Mouse (Mus musculus) megakaryocyte, embryonic 14.5 days (primary cell): ENCODE data around the gene Bcdin3d. TPM values are rescaled to one million over a fixed set of nuclear protein-coding genes. Genes with fewer than 3 reads are reported as not detected.

Source experiments
- H3K27me3 ChIP-seq: replicated peaks from 2 replicates; pipeline ENCODE3; 2012; ENCODE audit warnings: inconsistent platforms
- H3K36me3 ChIP-seq: replicated peaks from 2 replicates; pipeline ENCODE3; 2012; ENCODE audit warnings: low read length, inconsistent platforms, mixed read lengths
- H3K4me1 ChIP-seq: 2 replicates; pipeline ENCODE4 v1.6.1; 2012; ENCODE audit warnings: inconsistent platforms
- H3K4me3 ChIP-seq: replicated peaks from 2 replicates; pipeline ENCODE3; 2012; ENCODE audit warnings: moderate library complexity, mild to moderate bottlenecking, inconsistent platforms
- H3K9me3 ChIP-seq: 2 replicates; pipeline ENCODE4 v1.6.1; 2012; ENCODE audit warnings: inconsistent platforms
- FLI1 ChIP-seq: IDR thresholded peaks from 2 replicates; pipeline ENCODE4 v1.6.1; 2012; ENCODE audit warnings: low read length, inconsistent platforms, mixed read lengths
- GATA1 ChIP-seq: IDR thresholded peaks from 3 replicates; pipeline ENCODE4 v1.6.1; 2012; ENCODE audit warnings: mixed read lengths, low read length, inconsistent platforms, borderline replicate concordance
- polyA plus RNA-seq: library from polyadenylated mRNA; stranded (reverse); fragments of >175 nt; gene quantifications from 2 replicates; pipeline ENCODE4 v1.2.3, GENCODE M21; 2012; ENCODE audit warnings: low replicate concordance; ENCODE audit not compliant: insufficient read depth

The Bcdin3d gene
- polyA plus RNA-seq = 3.8 and 10.2 TPM in 2 replicates

DNA sequence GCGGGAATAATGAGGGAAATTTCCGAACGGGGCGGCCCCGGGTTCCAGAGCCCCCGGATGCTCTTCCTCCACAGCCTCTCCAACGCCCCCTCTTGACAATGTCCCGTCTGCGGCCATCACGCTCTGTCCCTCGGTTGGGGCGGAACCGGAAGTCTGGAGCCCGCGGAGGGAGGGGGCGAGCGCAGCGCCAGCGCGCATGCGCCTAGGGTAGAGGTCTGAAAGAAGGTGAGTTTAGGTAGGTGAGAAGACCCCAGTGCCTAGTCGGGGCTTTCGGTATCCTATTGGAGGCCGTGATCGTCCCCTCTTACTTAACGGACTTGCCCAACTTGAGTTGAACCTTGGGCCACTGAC, at the start of gene Bcdin3d:
Gene Bcdin3d (minus strand): TSS at position 155 of the 351 bp plus-strand sequence.
- peaks cover 8% of the 10 kb centered on the region for H3K36me3 ChIP-seq
- H3K4me3 ChIP-seq = peak within 1 kb of the TSS; percentile 94
- peaks cover 43% of the 10 kb centered on the region for H3K4me1 ChIP-seq
- peak; percentile 28; the same call in 1 of the 2 replicates for TF ChIP-seq FLI1
- TF ChIP-seq GATA1 = no peak
- peaks cover 10% of the 10 kb centered on the region for H3K27me3 ChIP-seq
- no peaks in the 10 kb centered on the region for H3K9me3 ChIP-seq

DNA sequence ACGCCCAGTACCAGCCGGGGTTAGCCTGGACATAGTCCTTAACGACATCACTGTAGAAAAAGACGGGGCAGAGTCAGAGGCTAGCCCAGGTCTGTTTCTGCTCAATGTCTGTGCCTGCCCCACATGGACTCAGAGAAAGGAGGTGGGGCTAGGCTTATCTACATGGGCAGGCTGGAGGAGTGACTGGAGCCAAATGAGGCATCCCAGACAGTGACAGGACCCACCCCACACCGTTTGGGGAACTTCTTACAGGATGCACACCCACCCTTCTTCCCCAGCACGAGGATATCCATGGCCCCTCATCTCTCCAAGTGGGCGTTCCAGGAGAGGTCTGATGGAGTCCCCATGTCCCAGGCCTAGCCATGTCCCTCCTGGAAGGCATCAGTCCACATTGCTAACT, 45.8 kb upstream of the Bcdin3d start:
- H3K4me3 ChIP-seq = no peak overlapping the region
- no peaks in the 10 kb centered on the region for H3K36me3 ChIP-seq
- H3K4me1 ChIP-seq = peaks cover 3% of the 10 kb centered on the region; the same call in 1 of the 2 replicates
- peaks cover 89% of the 10 kb centered on the region for H3K27me3 ChIP-seq
- TF ChIP-seq FLI1 (no peak), GATA1 (no peak)
- peaks cover 6% of the 10 kb centered on the region for H3K9me3 ChIP-seq

DNA sequence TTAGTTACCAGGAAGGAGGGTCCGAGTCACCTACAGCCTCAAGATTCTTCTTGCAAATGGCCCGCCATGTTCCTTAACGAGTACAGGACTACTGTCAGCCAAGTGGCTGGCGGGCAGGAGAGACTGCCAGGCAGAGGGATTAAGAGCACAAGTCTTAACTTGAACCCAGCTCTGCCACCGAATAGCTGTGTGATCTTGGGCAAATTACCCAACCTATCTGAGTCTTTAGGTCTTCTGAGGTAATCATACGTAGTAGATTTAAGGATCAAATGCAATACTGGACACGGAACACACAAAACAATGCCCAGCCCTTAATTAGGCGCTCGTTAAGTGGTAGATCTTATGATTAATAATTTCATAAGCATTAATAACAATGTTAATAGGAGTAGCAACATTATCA, 45.1 kb upstream of the Bcdin3d start:
- Histone ChIP-seq H3K27me3 (peaks cover 91% of the 10 kb centered on the region), H3K4me1 (peaks cover 3% of the 10 kb centered on the region; the same call in 1 of the 2 replicates), H3K9me3 (peaks cover 6% of the 10 kb centered on the region), H3K4me3 (no peak overlapping the region), H3K36me3 (no peaks in the 10 kb centered on the region)
- TF ChIP-seq FLI1 (no peak), GATA1 (no peak)

DNA sequence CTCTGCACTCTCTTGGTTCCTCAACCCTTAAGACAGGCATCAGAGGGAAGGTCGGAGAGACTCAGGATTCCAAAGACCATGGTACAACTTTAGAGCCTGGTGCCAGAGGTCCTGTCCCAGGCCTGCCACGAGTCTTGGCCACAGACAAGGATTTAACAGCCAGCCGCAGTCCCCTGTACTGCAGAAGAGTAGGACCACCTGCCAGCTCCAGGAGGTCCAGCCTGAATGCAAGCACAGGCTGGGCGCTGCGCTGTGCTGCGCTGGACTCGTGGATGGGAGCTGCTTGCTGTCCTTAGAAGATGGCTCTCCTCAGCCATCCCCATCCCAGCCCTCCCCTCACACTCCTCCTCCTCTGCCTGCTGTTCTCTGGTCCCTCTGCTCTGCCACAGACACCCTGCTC, 43.2 kb upstream of the Bcdin3d start:
- peaks cover 6% of the 10 kb centered on the region for H3K9me3 ChIP-seq
- TF ChIP-seq GATA1 = no peak
- no peak for TF ChIP-seq FLI1

DNA sequence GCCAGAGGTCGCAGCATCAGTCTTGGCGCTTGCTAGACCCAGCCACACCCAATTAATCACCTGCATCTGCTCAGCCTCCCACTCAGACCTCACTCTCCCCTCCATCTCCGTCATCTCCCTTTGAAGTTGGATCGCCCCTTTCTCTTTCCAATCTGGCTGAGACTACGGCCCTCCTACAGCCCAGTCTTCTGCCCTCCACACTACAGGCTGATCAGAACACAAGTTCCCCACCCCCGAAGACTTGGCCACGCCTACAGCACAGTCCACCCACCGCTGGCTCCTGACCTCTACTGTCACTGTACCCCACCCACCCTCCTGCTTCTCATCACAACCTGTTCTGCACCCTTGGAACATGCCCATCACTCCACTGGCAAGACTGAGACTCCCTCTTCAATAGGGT, 42.2 kb upstream of the Bcdin3d start:
- H3K36me3 ChIP-seq = no peaks in the 10 kb centered on the region
- H3K4me3 ChIP-seq = no peak overlapping the region
- peaks cover 88% of the 10 kb centered on the region for H3K27me3 ChIP-seq
- no peak for TF ChIP-seq FLI1
- TF ChIP-seq GATA1 = no peak
- H3K9me3 ChIP-seq = peaks cover 6% of the 10 kb centered on the region
- H3K4me1 ChIP-seq = peaks cover 9% of the 10 kb centered on the region; the same call in 1 of the 2 replicates

More for the DNA sequence above, 43.2 kb upstream of the Bcdin3d start:
- Histone ChIP-seq H3K36me3 (no peaks in the 10 kb centered on the region), H3K4me3 (no peak overlapping the region), H3K4me1 (peaks cover 7% of the 10 kb centered on the region; the same call in 1 of the 2 replicates), H3K27me3 (peaks cover 90% of the 10 kb centered on the region)

DNA sequence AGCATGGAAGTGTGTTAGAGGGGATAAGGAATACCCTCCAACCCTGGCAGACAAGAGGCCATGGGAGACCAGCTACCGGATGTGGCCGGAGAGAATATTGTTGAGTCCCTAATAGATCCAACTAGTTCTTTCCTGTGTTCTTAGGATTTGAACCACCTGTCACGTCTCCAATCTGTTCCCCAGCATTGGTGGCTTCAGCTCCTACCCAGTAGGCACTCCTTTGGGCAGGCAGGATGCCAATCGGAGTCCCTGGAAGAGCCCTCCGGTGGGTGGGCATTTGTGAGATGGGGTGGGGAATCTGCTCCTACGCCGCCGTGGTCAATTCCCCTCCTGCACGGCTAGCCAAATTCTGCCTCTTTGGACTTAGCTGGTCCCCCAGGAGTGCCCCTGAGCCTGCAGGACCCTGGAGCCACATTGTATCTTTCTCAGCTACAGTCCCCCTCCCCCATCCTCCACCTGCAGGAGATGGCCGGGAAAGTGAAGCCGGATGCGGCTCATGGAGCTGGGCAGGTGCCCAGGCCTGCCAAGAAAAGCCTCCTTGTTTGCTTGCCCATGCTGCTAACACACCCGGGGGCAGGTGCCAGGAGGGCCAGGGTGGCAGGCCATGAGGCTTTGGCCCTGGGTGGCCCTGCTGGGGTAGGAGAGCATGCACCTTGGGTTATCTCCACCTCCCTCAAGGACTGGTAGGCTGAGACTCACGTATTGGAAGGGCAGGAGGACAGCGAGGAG, 37.4 kb upstream of the Bcdin3d start:
- TF ChIP-seq FLI1 (no peak), GATA1 (no peak)
- Histone ChIP-seq H3K4me3 (no peak overlapping the region), H3K27me3 (peaks cover 83% of the 10 kb centered on the region), H3K36me3 (no peaks in the 10 kb centered on the region), H3K4me1 (peaks cover 5% of the 10 kb centered on the region; the same call in 1 of the 2 replicates), H3K9me3 (peaks cover 3% of the 10 kb centered on the region)

DNA sequence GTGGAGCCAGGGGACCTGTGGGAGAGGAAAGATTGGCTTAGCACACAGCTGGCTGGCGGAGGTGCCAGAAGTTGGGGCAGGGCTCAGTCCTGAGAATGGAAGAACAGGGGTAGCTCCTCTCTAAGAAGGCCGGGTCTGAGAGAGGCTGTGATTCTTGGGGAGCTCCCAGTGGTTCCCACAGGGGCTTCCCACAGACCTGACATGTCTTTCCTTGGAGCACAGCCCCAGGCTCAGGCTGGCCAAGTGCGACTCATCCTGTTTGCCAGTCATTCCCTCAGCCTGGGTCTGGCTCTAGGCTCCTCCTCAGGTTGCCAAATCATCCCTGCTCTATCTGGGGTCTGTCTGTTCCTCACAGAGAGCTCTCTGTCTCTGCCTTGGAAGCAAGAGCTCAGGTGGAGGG, 36.1 kb upstream of the Bcdin3d start:
- H3K9me3 ChIP-seq = no peaks in the 10 kb centered on the region
- no peaks in the 10 kb centered on the region for H3K36me3 ChIP-seq
- peaks cover 12% of the 10 kb centered on the region; the same call in 1 of the 2 replicates for H3K4me1 ChIP-seq
- no peak overlapping the region for H3K4me3 ChIP-seq
- TF ChIP-seq GATA1 (no peak), FLI1 (no peak)
- H3K27me3 ChIP-seq = peaks cover 81% of the 10 kb centered on the region

DNA sequence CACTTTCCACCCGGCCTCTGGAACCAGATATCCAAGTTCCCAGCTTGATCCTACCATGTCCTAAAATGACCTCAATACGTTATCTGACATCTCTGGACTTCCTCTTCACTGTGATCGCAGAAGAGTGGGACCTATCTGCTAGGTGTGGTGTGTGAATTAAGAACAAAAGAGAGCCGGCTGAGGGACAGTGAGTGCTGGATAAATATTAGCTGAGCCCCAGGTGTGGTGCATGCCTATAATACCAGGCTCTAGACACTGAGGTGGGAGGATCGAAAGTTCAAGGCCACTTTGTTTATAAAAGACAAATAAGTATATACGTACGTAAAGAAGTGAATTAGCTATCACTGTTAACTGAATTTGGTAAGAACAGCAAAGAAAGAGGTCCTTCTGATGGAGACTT, 35.3 kb upstream of the Bcdin3d start:
- Histone ChIP-seq H3K4me1 (peaks cover 12% of the 10 kb centered on the region; the same call in 1 of the 2 replicates), H3K4me3 (no peak overlapping the region), H3K9me3 (no peaks in the 10 kb centered on the region), H3K27me3 (peaks cover 82% of the 10 kb centered on the region), H3K36me3 (no peaks in the 10 kb centered on the region)
- TF ChIP-seq GATA1 (no peak), FLI1 (no peak)

DNA sequence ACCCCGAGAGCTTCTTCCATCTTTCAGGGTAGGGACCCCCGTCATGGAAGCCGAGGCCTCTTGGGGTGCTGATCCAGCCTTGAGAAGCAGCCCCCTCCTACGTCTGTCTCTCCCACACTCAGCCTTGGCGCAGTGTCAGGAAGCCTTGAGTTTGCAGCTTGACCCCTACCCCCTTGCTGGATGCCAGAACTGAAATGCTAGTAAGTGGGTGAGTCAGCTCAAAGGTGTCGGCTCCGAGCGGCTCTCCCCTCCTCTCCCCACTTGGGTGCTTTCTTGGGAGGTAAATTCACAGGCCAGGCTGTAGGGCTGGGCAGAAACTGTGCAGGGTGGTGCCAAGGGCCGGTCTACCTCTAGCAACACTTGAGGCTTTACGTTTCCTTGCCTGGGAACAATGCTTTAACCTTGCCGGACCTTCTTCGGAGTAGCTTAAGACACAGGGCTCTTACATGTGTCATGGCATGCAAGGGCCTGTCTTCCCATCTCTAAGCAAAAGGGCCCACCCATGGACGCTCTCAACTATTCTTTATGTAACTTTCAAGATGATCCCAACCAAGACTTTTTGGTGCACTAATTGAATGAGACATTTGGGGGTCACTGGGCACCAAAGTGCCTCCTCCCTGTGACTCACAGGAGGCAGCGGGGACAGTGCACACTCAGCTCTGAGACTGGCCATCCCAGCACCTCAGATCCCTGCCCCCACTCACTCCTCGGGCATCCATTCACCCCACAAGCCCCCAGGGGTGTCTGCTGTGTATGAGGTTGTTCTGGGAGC, 31.0 kb upstream of the Bcdin3d start:
- no peaks in the 10 kb centered on the region for H3K9me3 ChIP-seq
- H3K27me3 ChIP-seq = peaks cover 88% of the 10 kb centered on the region
- TF ChIP-seq FLI1 (no peak), GATA1 (no peak)

DNA sequence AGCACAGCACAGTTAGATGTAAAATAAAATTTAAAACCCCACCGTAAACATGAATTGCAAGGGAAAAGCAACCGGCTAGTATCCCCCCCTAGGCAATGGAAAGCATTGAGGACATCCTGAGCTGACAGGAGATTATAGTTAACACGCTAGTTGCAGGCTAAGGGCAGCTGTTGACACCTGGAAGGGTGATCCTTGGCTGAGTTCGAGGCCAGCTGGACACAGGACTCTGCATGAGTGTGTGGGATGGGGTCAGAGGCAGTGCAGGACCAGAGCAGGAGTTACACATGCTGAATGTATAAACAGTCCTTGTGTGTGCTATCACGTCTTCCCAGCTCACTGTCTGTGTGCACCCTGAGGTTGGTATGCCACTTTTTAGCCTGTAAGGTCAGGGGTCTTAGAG, 28.7 kb upstream of the Bcdin3d start:
- Histone ChIP-seq H3K4me1 (peaks cover 17% of the 10 kb centered on the region), H3K4me3 (no peak overlapping the region), H3K9me3 (no peaks in the 10 kb centered on the region), H3K27me3 (peaks cover 90% of the 10 kb centered on the region), H3K36me3 (no peaks in the 10 kb centered on the region)
- TF ChIP-seq FLI1 (no peak), GATA1 (no peak)

More for the DNA sequence above, 31.0 kb upstream of the Bcdin3d start:
- H3K4me3 ChIP-seq = no peak overlapping the region
- no peaks in the 10 kb centered on the region for H3K36me3 ChIP-seq
- peaks cover 7% of the 10 kb centered on the region; the same call in 1 of the 2 replicates for H3K4me1 ChIP-seq
